Mouse (Mus musculus) thymus, postnatal 36 days (tissue): Measurements from ENCODE around the gene Sh2d1a.

ENCODE experiments used
- DNase-seq, 2 experiments: peaks; one replicate each; pipeline ENCODE4 v3.0.0; 2022; ENCODE audit warnings: mixed read lengths in 2 of 2

The Sh2d1a gene

GRCm38 (mm10) chrX:42502291-42503043, at the start of gene Sh2d1a:
Sh2d1a (plus strand) TSS chrX:42502453.
- peak; percentile 74 to 83 for DNase-seq

GRCm38 (mm10) chrX:42453001-42453400, 49.3 kb upstream of the Sh2d1a start:
- DNase-seq: no peak

- DNase-seq: peak; percentile 40 to 65
Measured at GRCm38 (mm10) chrX:42454533-42454932, 47.7 kb upstream of the Sh2d1a start.

GRCm38 (mm10) chrX:42489446-42489845, 12.8 kb upstream of the Sh2d1a start, which contains the start of gene Tex13c2:
Tex13c2 (plus strand) TSS chrX:42489691.
- DNase-seq: no peak

GRCm38 (mm10) chrX:42490336-42490735, 11.9 kb upstream of the Sh2d1a start:
- DNase-seq: no peak

- DNase-seq: peak in 1 of 2 experiments; percentile 15
Measured at GRCm38 (mm10) chrX:42500538-42500937, 1.7 kb upstream of the Sh2d1a start.

- no peak for DNase-seq
Measured at GRCm38 (mm10) chrX:42511105-42511504, 8.9 kb downstream of the Sh2d1a start.

- peak; percentile 55 to 63 for DNase-seq
Measured at GRCm38 (mm10) chrX:42512567-42512966, 10.3 kb downstream of the Sh2d1a start.

- no peak for DNase-seq
Measured at GRCm38 (mm10) chrX:42522868-42523267, 20.6 kb downstream of the Sh2d1a start.

- DNase-seq: no peak
Measured at GRCm38 (mm10) chrX:42530703-42531102, 28.4 kb downstream of the Sh2d1a start.

GRCm38 (mm10) chrX:42540030-42540755, 37.9 kb downstream of the Sh2d1a start:
- DNase-seq: no peak

GRCm38 (mm10) chrX:42540756-42541053, 38.5 kb downstream of the Sh2d1a start:
- DNase-seq: peak; percentile 67 to 71

GRCm38 (mm10) chrX:42545076-42545475, 42.8 kb downstream of the Sh2d1a start:
- no peak for DNase-seq

- DNase-seq: peak; percentile 17 to 57
Measured at GRCm38 (mm10) chrX:42548513-42548912, 46.3 kb downstream of the Sh2d1a start.

GRCm38 (mm10) chrX:42557284-42557683, 55.0 kb downstream of the Sh2d1a start:
- peak; percentile 47 to 48 for DNase-seq

- no peak for DNase-seq
Measured at GRCm38 (mm10) chrX:42558683-42559082, 56.4 kb downstream of the Sh2d1a start.
